In the genomic region with DNA sequence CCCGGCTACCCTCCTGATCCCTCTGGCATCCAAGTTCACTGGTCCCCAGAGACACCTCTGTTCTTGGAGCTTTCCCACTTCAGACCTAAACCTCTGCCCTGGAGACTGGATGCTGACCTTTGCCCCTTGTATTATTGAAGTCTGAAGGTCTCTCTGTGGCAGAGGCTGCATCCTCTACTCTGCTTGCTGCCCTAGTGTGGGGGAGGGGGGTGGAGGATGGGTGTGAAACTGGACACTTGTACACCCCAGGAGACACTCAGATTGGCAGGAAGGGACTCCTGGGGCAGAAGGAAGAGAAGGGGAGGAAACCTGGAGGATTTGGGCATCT, we compare ENCODE assay signal across 12 mouse cellular contexts.
DNase-seq lines count a peak whose midpoint lies in the region; ATAC-seq and TF ChIP-seq lines count a peak whose summit lies in the region.
"Had no signal": no experiment of that assay in that cellular context is flagged by ENCODE, and none has a peak within 500 bp of the region (broad histone marks: within the 10 kb centered on the region; RNA-seq: fewer than 3 reads in every experiment).

No protein-coding gene starts in this region.

- ATAC-seq in liver, embryonic 11.5 days (replicated peaks; ENCODE audit: low FRiP score): no peak
- ATAC-seq in limb, embryonic 14.5 days (ENCODE audit: low FRiP score, low read depth): no peak

- H3K9ac ChIP-seq in liver, adult 2 months (ENCODE audit: low read depth, low read length): no peak overlapping the region
- H3K9ac ChIP-seq in liver, embryonic 11.5 days (ENCODE audit: low read depth, low read length): no peak overlapping the region
- H3K9ac ChIP-seq in limb, embryonic 14.5 days (ENCODE audit: low read depth, low read length, severe bottlenecking): no peak overlapping the region
- H3K9ac ChIP-seq: embryonic facial prominence, embryonic 12.5 days; forebrain, embryonic 13.5 days; lung, embryonic 15.5 days had no signal

- no peak for TF ChIP-seq POLR2A in liver, adult 2 months (IDR thresholded peaks at IDR 0.05; ENCODE audit: extremely low read depth, insufficient read depth, low read length)
- no peak for TF ChIP-seq POLR2A in limb, embryonic 14.5 days (IDR thresholded peaks at IDR 0.05; ENCODE audit: borderline replicate concordance, extremely low read depth, insufficient read depth, insufficient read length)

- no peak for TF ChIP-seq CTCF in liver, adult 2 months (IDR thresholded peaks at IDR 0.05; ENCODE audit: low read depth, low read length)

- no peak overlapping the region for H3K4me3 ChIP-seq in liver, adult 2 months (ENCODE audit: insufficient read depth, low read depth, low read length)
- no peak overlapping the region for H3K4me3 ChIP-seq in liver, embryonic 11.5 days (ENCODE audit: low read depth, low read length)
- no peak overlapping the region for H3K4me3 ChIP-seq in limb, embryonic 14.5 days (replicated peaks; ENCODE audit: low read length)
- H3K4me3 ChIP-seq: embryonic facial prominence, embryonic 12.5 days; forebrain, embryonic 13.5 days; lung, embryonic 15.5 days had no signal

- DNase-seq in liver, adult 2 months (ENCODE audit: extremely low read depth, low read depth, low spot score): peak; percentile 63
- no peak for DNase-seq in liver, embryonic 11.5 days (ENCODE audit: low spot score)
- peak; percentile 26 for DNase-seq in hindlimb bud, embryonic 11.5 days (ENCODE audit: extremely low spot score, low read depth, low spot score)
- peak; percentile 72 for DNase-seq in kidney, adult 9 months
- DNase-seq in limb, embryonic 14.5 days (ENCODE audit: low spot score): no peak
- DNase-seq in frontal cortex, postnatal 36 days (ENCODE audit: low spot score in 2 of 2): no peak
- no peak for DNase-seq in layer of hippocampus, adult 9-10 months (ENCODE audit: low spot score)
- DNase-seq in adrenal gland, postnatal 36 days: no peak
- DNase-seq: gastrocnemius, postnatal 36 days had no signal

- no peak overlapping the region for H3K27ac ChIP-seq in liver, adult 2 months (replicated peaks; ENCODE audit: insufficient read depth, low read depth, low read length)
- no peak overlapping the region for H3K27ac ChIP-seq in liver, embryonic 11.5 days (ENCODE audit: low read depth, low read length)
- no peak overlapping the region for H3K27ac ChIP-seq in limb, embryonic 14.5 days (replicated peaks; ENCODE audit: low read depth, low read length)
- H3K27ac ChIP-seq: embryonic facial prominence, embryonic 12.5 days; forebrain, embryonic 13.5 days; lung, embryonic 15.5 days had no signal

- H3K9me3 ChIP-seq in liver, embryonic 11.5 days (ENCODE audit: control insufficient read depth, low read length): no peaks in the 10 kb centered on the region
- no peaks in the 10 kb centered on the region for H3K9me3 ChIP-seq in limb, embryonic 14.5 days (ENCODE audit: control insufficient read depth, low read length)
- H3K9me3 ChIP-seq: embryonic facial prominence, embryonic 12.5 days; forebrain, embryonic 13.5 days; lung, embryonic 15.5 days had no signal

- no peaks in the 10 kb centered on the region for H3K27me3 ChIP-seq in liver, adult 2 months (ENCODE audit: control insufficient read depth, insufficient read depth, low read length)
- H3K27me3 ChIP-seq in liver, embryonic 11.5 days (replicated peaks; ENCODE audit: control insufficient read depth, insufficient read depth, low read length): no peaks in the 10 kb centered on the region
- no peaks in the 10 kb centered on the region for H3K27me3 ChIP-seq in limb, embryonic 14.5 days (ENCODE audit: control insufficient read depth, insufficient read depth, low read length)
- H3K27me3 ChIP-seq: embryonic facial prominence, embryonic 12.5 days; forebrain, embryonic 13.5 days; lung, embryonic 15.5 days had no signal

- WGBS in liver, adult 2 months: 74% methylated on average over 1 of the region's 1 CpGs
- WGBS in liver, embryonic 11.5 days: 70% methylated on average over 1 of the region's 1 CpGs
- WGBS in limb, embryonic 14.5 days: 29% methylated on average over 1 of the region's 1 CpGs

- 0 out of 2 replicates have a peak, but pooled peaks cover 2% of the 10 kb centered on the region for H3K4me1 ChIP-seq in liver, adult 2 months (ENCODE audit: control insufficient read depth, insufficient read depth, low read length)
- peaks cover 33% of the 10 kb centered on the region for H3K4me1 ChIP-seq in liver, embryonic 11.5 days (replicated peaks; ENCODE audit: control insufficient read depth, insufficient read depth, low read length)
- peaks cover 37% of the 10 kb centered on the region for H3K4me1 ChIP-seq in limb, embryonic 14.5 days (ENCODE audit: control insufficient read depth, insufficient read depth, low read length)

- no peak overlapping the region for H3K4me2 ChIP-seq in liver, embryonic 11.5 days
- 0 out of 2 replicates have a peak overlapping the region, but pooled peaks have one; percentile 13 for H3K4me2 ChIP-seq in limb, embryonic 14.5 days (replicated peaks; ENCODE audit: low read depth, low read length, severe bottlenecking)
- H3K4me2 ChIP-seq: embryonic facial prominence, embryonic 12.5 days; forebrain, embryonic 13.5 days; lung, embryonic 15.5 days had no signal

- no peaks in the 10 kb centered on the region for H3K79me2 ChIP-seq in liver, adult 2 months (ENCODE audit: control insufficient read depth, insufficient read depth, low read length)

- peaks cover 2% of the 10 kb centered on the region; the same call in 1 of the 2 replicates for H3K36me3 ChIP-seq in liver, adult 2 months (ENCODE audit: control insufficient read depth, insufficient read depth, low read length)
- H3K36me3 ChIP-seq in liver, embryonic 11.5 days (ENCODE audit: control insufficient read depth, insufficient read depth, low read length): 0 out of 2 replicates have a peak, but pooled peaks cover 2% of the 10 kb centered on the region
- no peaks in the 10 kb centered on the region for H3K36me3 ChIP-seq in limb, embryonic 14.5 days (ENCODE audit: control insufficient read depth, insufficient read depth, low read length)
- H3K36me3 ChIP-seq: embryonic facial prominence, embryonic 12.5 days; lung, embryonic 15.5 days had no signal

Comparison
In these comparisons a context has a peak if more than half of its experiments do, and no peak if none do; other contexts are left out.
1. DNase-seq: peak in liver, adult 2 months (single experiment), hindlimb bud, embryonic 11.5 days (single experiment) and kidney, adult 9 months (single experiment); none in liver, embryonic 11.5 days (single experiment), limb, embryonic 14.5 days (single experiment), frontal cortex, postnatal 36 days (0 of 2), layer of hippocampus, adult 9-10 months (single experiment) and adrenal gland, postnatal 36 days (0 of 2).